In genomic region chr10:25571319-25572240, GRCm38 (mm10) we compare ENCODE assay signal across 18 mouse cellular contexts. TPM values are rescaled to one million over a fixed set of nuclear protein-coding genes. Genes with fewer than 3 reads are reported as not detected.
DNase-seq lines count a peak whose midpoint lies in the region; ATAC-seq and TF ChIP-seq lines count a peak whose summit lies in the region.
"Had no signal": no experiment of that assay in that cellular context is flagged by ENCODE, and none has a peak within 500 bp of the region (broad histone marks: within the 10 kb centered on the region; RNA-seq: fewer than 3 reads in every experiment).

No protein-coding gene starts in this region.

- no peak overlapping the region for H3K9ac ChIP-seq in forebrain, embryonic 12.5 days
- H3K9ac ChIP-seq in hindbrain, embryonic 15.5 days, result no peak overlapping the region
- H3K9ac ChIP-seq in midbrain, postnatal 0 days (replicated peaks; ENCODE audit: low read length, poor library complexity, severe bottlenecking), result no peak overlapping the region
- H3K9ac ChIP-seq: limb, embryonic 13.5 days; lung, embryonic 14.5 days had no signal

- H3K27ac ChIP-seq in forebrain, embryonic 12.5 days, result peak overlapping the region; percentile 69
- no peak overlapping the region for H3K27ac ChIP-seq in hindbrain, embryonic 15.5 days (replicated peaks)
- 0 out of 2 replicates have a peak overlapping the region, but pooled peaks have one; percentile 26 for H3K27ac ChIP-seq in midbrain, postnatal 0 days (ENCODE audit: low read depth, low read length)
- H3K27ac ChIP-seq: heart, embryonic 10.5 days; limb, embryonic 13.5 days had no signal

- H3K27me3 ChIP-seq in forebrain, embryonic 12.5 days, result no peaks in the 10 kb centered on the region
- H3K27me3 ChIP-seq in hindbrain, embryonic 15.5 days, result no peaks in the 10 kb centered on the region
- no peaks in the 10 kb centered on the region for H3K27me3 ChIP-seq in midbrain, postnatal 0 days (ENCODE audit: insufficient read depth, low read length)
- H3K27me3 ChIP-seq: limb, embryonic 13.5 days had no signal

- H3K4me3 ChIP-seq in forebrain, embryonic 12.5 days (replicated peaks), result no peak overlapping the region
- no peak overlapping the region for H3K4me3 ChIP-seq in hindbrain, embryonic 15.5 days
- no peak overlapping the region for H3K4me3 ChIP-seq in midbrain, postnatal 0 days (ENCODE audit: low read depth, low read length)
- H3K4me3 ChIP-seq: erythroblast, embryonic 14.5 days; heart, embryonic 10.5 days; limb, embryonic 13.5 days had no signal

- 25% methylated on average over 9 of the region's 9 CpGs for WGBS in forebrain, embryonic 12.5 days
- 31% methylated on average over 9 of the region's 9 CpGs for WGBS in hindbrain, embryonic 15.5 days
- WGBS in midbrain, postnatal 0 days, result 20% methylated on average over 9 of the region's 9 CpGs

- peak; percentile 75 for ATAC-seq in forebrain, embryonic 12.5 days (ENCODE audit: low FRiP score)
- peak; percentile 78 for ATAC-seq in hindbrain, embryonic 15.5 days (ENCODE audit: low FRiP score, low read depth)
- ATAC-seq in midbrain, postnatal 0 days (ENCODE audit: low FRiP score), result peak; percentile 68

- peak overlapping the region; percentile 38 for H3K4me2 ChIP-seq in forebrain, embryonic 12.5 days
- peak overlapping the region; percentile 13; the same call in 1 of the 2 replicates for H3K4me2 ChIP-seq in hindbrain, embryonic 15.5 days
- no peak overlapping the region; the same call in 1 of the 2 replicates for H3K4me2 ChIP-seq in midbrain, postnatal 0 days (ENCODE audit: low read depth, low read length, poor library complexity, severe bottlenecking)
- H3K4me2 ChIP-seq: limb, embryonic 13.5 days; lung, embryonic 14.5 days had no signal

- no peak for TF ChIP-seq CTCF in midbrain, postnatal 0 days (IDR thresholded peaks at IDR 0.05)

- DNase-seq in embryo, embryonic 11 days, result peak; percentile 13
- no peak for DNase-seq in embryo, embryonic 10 days (ENCODE audit: low spot score)
- peak; percentile 38 for DNase-seq in midbrain, postnatal 0 days (ENCODE audit: low spot score)
- no peak for DNase-seq in thymus, postnatal 36 days
- no peak for DNase-seq in ovary, adult 18-20 months (ENCODE audit: low spot score)
- no peak for DNase-seq in adrenal gland, postnatal 14 days
- DNase-seq: adrenal gland, postnatal 10 days; kidney, postnatal 36 days; layer of hippocampus, postnatal 36 days; lung, embryonic 14.5 days had no signal

- H3K36me3 ChIP-seq in forebrain, embryonic 12.5 days (replicated peaks), result no peaks in the 10 kb centered on the region
- H3K36me3 ChIP-seq in hindbrain, embryonic 15.5 days, result no peaks in the 10 kb centered on the region
- no peaks in the 10 kb centered on the region for H3K36me3 ChIP-seq in midbrain, postnatal 0 days (ENCODE audit: insufficient read depth, low read length)
- H3K36me3 ChIP-seq: heart, embryonic 10.5 days; limb, embryonic 13.5 days had no signal

- H3K9me3 ChIP-seq in forebrain, embryonic 12.5 days, result no peaks in the 10 kb centered on the region
- H3K9me3 ChIP-seq in hindbrain, embryonic 15.5 days, result no peaks in the 10 kb centered on the region
- no peaks in the 10 kb centered on the region for H3K9me3 ChIP-seq in midbrain, postnatal 0 days (ENCODE audit: low read length)
- H3K9me3 ChIP-seq: heart, embryonic 10.5 days; limb, embryonic 13.5 days had no signal

- peaks cover 16% of the 10 kb centered on the region for H3K4me1 ChIP-seq in forebrain, embryonic 12.5 days
- 0 out of 2 replicates have a peak, but pooled peaks cover 4% of the 10 kb centered on the region for H3K4me1 ChIP-seq in hindbrain, embryonic 15.5 days (replicated peaks)
- no peaks in the 10 kb centered on the region; the same call in 1 of the 2 replicates for H3K4me1 ChIP-seq in midbrain, postnatal 0 days (ENCODE audit: insufficient read depth, low read length)
- H3K4me1 ChIP-seq: heart, embryonic 10.5 days; limb, embryonic 13.5 days had no signal

RNA-seq across cellular contexts. Expression of gene Smlr1, which starts 35.5 kb away (rescaled TPM):
- not detected in 2 replicates for polyA plus RNA-seq in forebrain, embryonic 12.5 days (2016; fragmentation: Nextera tagmentation; extraction: Ambion mirVana)
- not detected in 2 replicates for polyA plus RNA-seq in hindbrain, embryonic 15.5 days (2015; fragmentation: Nextera tagmentation; extraction: Ambion mirVana)
- 0.05 TPM in 1 of 2 replicates, not detected in the other for total RNA-seq in midbrain, postnatal 0 days (2014; rRNA removed)
- not detected in 2 replicates for polyA plus RNA-seq in midbrain, postnatal 0 days (2015; fragmentation: Nextera tagmentation; extraction: Ambion mirVana)
- 7.7 TPM in 1 of 2 replicates, not detected in the other for total RNA-seq in adrenal gland, postnatal 14 days (2021)
- total RNA-seq: gastrocnemius, adult 8-10 months; hematopoietic stem cell, adult 5-6 weeks; layer of hippocampus, postnatal 36 days; megakaryocyte, adult 5-6 weeks had no signal
- polyA plus RNA-seq: erythroblast, embryonic 14.5 days; heart, embryonic 10.5 days; limb, embryonic 13.5 days; lung, embryonic 14.5 days had no signal

Comparison
In these comparisons a context has a peak if more than half of its experiments do, and no peak if none do; other contexts are left out.
1. DNase-seq: peak in embryo, embryonic 11 days (single experiment) and midbrain, postnatal 0 days (single experiment); none in embryo, embryonic 10 days (single experiment), thymus, postnatal 36 days (0 of 2), ovary, adult 18-20 months (single experiment) and adrenal gland, postnatal 14 days (single experiment).
2. Peak in every context shown above with its lines, with median percentiles within 50 percentile points of each other: ATAC-seq.